Mouse (Mus musculus) kidney, adult 2 months (tissue): ENCODE measurements around the gene Nav2. TPM values are rescaled to one million over a fixed set of nuclear protein-coding genes. Genes with fewer than 3 reads are reported as not detected.

Source experiments
- DNase-seq: peaks from one replicate; pipeline ENCODE4 v3.0.0; 2021
- H3K27ac ChIP-seq: fragments of 200-500 bp; 2 replicates; pipeline ENCODE4 v1.5.1; 2012; ENCODE audit warnings: low read depth, low read length, control low read depth, inconsistent platforms; ENCODE audit not compliant: insufficient read depth
- H3K27me3 ChIP-seq: fragments of 200-500 bp; replicated peaks from 2 replicates; pipeline ENCODE4 v1.6.1; 2012; ENCODE audit warnings: mild to moderate bottlenecking, moderate library complexity, low read length, inconsistent platforms; ENCODE audit not compliant: control insufficient read depth, insufficient read depth
- H3K36me3 ChIP-seq: fragments of 200-500 bp; 2 replicates; pipeline ENCODE4 v1.6.1; 2012; ENCODE audit warnings: mild to moderate bottlenecking, moderate library complexity, low read length, inconsistent platforms; ENCODE audit not compliant: control insufficient read depth, insufficient read depth
- H3K4me1 ChIP-seq: fragments of 200-500 bp; 2 replicates; pipeline ENCODE4 v1.6.1; 2011; ENCODE audit warnings: low read length; ENCODE audit not compliant: control insufficient read depth, insufficient read depth
- H3K4me3 ChIP-seq: fragments of 200-500 bp; 2 replicates; pipeline ENCODE4 v1.5.1; 2011; ENCODE audit warnings: mild to moderate bottlenecking, low read depth, low read length, control low read depth; ENCODE audit not compliant: insufficient read depth
- CTCF ChIP-seq: fragments of 200-500 bp; conservative IDR thresholded peaks from 2 replicates; pipeline ENCODE4 v1.5.1; 2011; ENCODE audit warnings: low read depth, mild to moderate bottlenecking, control low read depth, low read length, moderate library complexity, mixed read lengths; ENCODE audit not compliant: insufficient read depth, insufficient read length
- POLR2A ChIP-seq: fragments of 200-500 bp; IDR thresholded peaks from one replicate; pipeline ENCODE4 v1.6.1; 2011; ENCODE audit warnings: low read depth, low read length, control low read depth
- WGBS: fragments of 180-500 bp; shearing (Covaris S2); methylation state at CpG from one replicate; pipeline ENCODE4 v1.1.7; 2018; 5-methylcytosine and 5-hydroxymethylcytosine counted together
- polyA plus RNA-seq: library from polyadenylated mRNA; depleted of rRNA; stranded (reverse); fragments of >200 nt; gene quantifications from 2 replicates; pipeline ENCODE4 v1.2.3, GENCODE M21; 2012

Nav2 gene
- polyA plus RNA-seq, 1 experiment: 18.3 TPM

DNA sequence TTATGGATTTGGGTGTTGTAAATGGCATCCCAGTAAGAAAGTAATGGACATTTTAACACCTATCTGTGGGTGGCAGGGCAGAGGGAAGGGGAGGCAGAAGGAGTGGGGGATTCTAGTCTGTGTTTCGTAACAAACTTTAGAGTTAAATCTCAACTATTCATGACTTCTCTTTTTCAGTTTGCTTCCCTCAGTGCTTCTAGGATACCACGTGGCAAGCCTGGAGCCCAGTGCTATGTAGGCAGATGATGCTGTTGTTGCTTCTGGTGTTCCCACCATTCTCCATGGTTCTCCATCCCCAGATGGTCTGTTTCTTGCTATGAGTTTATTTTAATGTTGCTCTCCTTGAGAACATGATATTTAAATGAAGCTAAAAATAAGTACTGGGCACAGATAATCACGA lies 92.3 kb downstream of the Nav2 start:
- Histone ChIP-seq H3K27me3 (no peaks in the 10 kb centered on the region), H3K4me3 (no peak overlapping the region), H3K27ac (no peak overlapping the region), H3K36me3 (no peaks in the 10 kb centered on the region), H3K4me1 (peaks cover 7% of the 10 kb centered on the region; the same call in 1 of the 2 replicates)
- no peak for TF ChIP-seq CTCF
- no peak for TF ChIP-seq POLR2A
- 79% methylated on average over 3 of the region's 3 CpGs for WGBS
- DNase-seq: no peak

- no peaks in the 10 kb centered on the region for H3K27me3 ChIP-seq
- no peaks in the 10 kb centered on the region for H3K36me3 ChIP-seq
- H3K4me1 ChIP-seq: peaks cover 7% of the 10 kb centered on the region; the same call in 1 of the 2 replicates
- TF ChIP-seq POLR2A: no peak
- no peak for TF ChIP-seq CTCF
- DNase-seq: peak; percentile 68
- H3K27ac ChIP-seq: no peak overlapping the region
- 39% methylated on average over 5 of the region's 5 CpGs for WGBS
- no peak overlapping the region for H3K4me3 ChIP-seq
Observed at GRCm38 (mm10) chr7:49004402-49004801, 95.9 kb downstream of the Nav2 start.

DNA sequence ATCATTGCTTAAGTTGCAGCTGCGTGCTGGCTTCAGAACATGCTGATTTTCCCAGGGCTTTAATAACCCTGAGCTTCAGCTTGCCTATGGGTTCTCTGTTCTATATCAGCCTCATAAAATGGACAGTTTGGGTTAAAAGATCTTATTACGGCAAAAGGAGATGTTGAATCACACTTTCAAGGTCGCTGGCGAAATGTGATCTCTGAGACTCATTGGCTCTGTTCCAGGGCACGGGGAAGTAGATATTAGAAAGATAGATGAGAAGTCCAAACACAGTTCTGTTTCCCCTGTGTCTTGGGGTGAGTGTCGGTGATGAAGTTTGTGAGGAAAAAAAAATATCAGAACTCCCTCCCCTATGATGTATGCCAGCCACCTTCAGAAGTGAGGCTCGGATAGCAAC lies 98.4 kb downstream of the Nav2 start:
- no peak overlapping the region for H3K27ac ChIP-seq
- no peaks in the 10 kb centered on the region for H3K36me3 ChIP-seq
- TF ChIP-seq CTCF (no peak), POLR2A (no peak)
- H3K4me1 ChIP-seq: peaks cover 7% of the 10 kb centered on the region; the same call in 1 of the 2 replicates
- no peak overlapping the region for H3K4me3 ChIP-seq
- 33% methylated on average over 7 of the region's 7 CpGs for WGBS
- peak; percentile 5 for DNase-seq
- H3K27me3 ChIP-seq: no peaks in the 10 kb centered on the region

DNA sequence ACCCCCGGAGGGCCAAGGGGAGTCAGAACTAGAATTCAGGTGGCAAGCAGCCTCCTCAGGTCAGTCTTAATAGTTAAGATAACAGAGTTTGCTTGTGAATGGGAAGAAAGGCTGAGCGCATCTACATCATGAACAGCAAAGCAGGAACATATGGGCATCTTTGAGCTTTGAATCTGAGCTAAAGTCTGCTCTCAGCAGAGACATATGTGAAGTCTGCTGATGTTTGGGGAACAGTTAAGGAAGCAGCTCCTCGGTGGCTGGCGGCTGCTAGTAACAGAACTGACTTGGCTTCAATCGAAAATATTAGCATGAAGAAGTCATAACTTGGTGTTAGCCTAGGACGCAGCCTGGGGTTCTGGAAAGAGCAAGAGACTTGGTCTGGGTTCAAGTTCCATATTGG lies 102.2 kb downstream of the Nav2 start:
- no peaks in the 10 kb centered on the region for H3K4me1 ChIP-seq
- no peak overlapping the region for H3K27ac ChIP-seq
- 96% methylated on average over 6 of the region's 6 CpGs for WGBS
- DNase-seq: no peak
- H3K36me3 ChIP-seq: no peaks in the 10 kb centered on the region
- TF ChIP-seq CTCF (no peak), POLR2A (no peak)
- H3K4me3 ChIP-seq: no peak overlapping the region
- no peaks in the 10 kb centered on the region for H3K27me3 ChIP-seq

DNA sequence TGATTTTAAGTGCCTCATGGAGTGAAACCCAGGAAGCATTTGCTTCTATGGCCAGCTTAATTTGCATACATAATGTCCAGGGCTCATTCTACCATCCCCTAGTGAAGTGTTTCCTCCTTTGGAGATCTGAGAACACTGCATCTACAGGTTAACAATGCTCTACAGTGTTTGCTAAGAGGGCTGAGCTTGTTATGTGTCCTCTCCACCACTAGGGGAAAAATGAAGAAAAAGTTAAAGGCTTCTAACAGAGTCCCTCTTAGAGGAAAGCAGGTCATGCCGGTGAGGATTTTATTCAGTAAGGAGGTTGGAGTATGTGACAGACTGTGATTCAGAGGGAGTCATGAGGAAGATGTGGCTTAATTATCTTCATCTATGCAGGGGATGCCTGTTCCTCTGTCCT lies 103.5 kb downstream of the Nav2 start:
- Histone ChIP-seq H3K4me3 (no peak overlapping the region), H3K27me3 (no peaks in the 10 kb centered on the region), H3K4me1 (no peaks in the 10 kb centered on the region), H3K36me3 (no peaks in the 10 kb centered on the region), H3K27ac (no peak overlapping the region)
- TF ChIP-seq POLR2A (no peak), CTCF (no peak)
- no peak for DNase-seq
- WGBS: 53% methylated on average over 1 of the region's 1 CpGs

DNA sequence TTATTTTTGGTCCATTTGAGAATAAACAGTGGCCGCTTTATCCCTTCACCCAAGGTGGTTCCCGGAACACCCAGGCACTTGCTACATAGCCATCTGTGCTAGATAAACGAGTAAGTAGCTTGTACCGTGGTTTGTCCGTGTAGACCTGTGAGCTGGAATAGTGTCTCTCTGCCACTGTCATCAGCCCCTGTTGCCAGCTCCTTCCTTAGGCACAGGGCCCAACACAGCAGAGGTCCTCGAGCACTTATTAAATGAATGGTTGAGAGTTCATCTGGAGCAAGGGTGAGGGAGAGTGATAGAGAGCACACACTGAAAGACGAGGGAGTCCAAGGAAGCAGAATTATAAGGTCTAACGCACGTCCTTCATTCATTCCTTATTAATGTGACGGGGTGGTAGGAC lies 106.0 kb downstream of the Nav2 start:
- Histone ChIP-seq H3K27me3 (no peaks in the 10 kb centered on the region), H3K4me1 (no peaks in the 10 kb centered on the region), H3K36me3 (no peaks in the 10 kb centered on the region), H3K27ac (no peak overlapping the region), H3K4me3 (no peak overlapping the region)
- no peak for TF ChIP-seq POLR2A
- no peak for TF ChIP-seq CTCF
- DNase-seq: no peak
- 93% methylated on average over 10 of the region's 10 CpGs for WGBS

- no peak overlapping the region for H3K4me3 ChIP-seq
- no peaks in the 10 kb centered on the region for H3K27me3 ChIP-seq
- no peak for DNase-seq
- WGBS: 84% methylated on average over 6 of the region's 6 CpGs
- no peak overlapping the region for H3K27ac ChIP-seq
- TF ChIP-seq POLR2A: no peak
- no peak for TF ChIP-seq CTCF
- no peaks in the 10 kb centered on the region for H3K4me1 ChIP-seq
- no peaks in the 10 kb centered on the region for H3K36me3 ChIP-seq
Observed at GRCm38 (mm10) chr7:49015297-49015696, 106.8 kb downstream of the Nav2 start.

- Histone ChIP-seq H3K4me3 (no peak overlapping the region), H3K4me1 (no peaks in the 10 kb centered on the region), H3K27ac (no peak overlapping the region), H3K27me3 (no peaks in the 10 kb centered on the region), H3K36me3 (no peaks in the 10 kb centered on the region)
- WGBS: 61% methylated on average over 2 of the region's 2 CpGs
- TF ChIP-seq CTCF (no peak), POLR2A (no peak)
- DNase-seq: no peak
Observed at GRCm38 (mm10) chr7:49016088-49016487, 107.6 kb downstream of the Nav2 start.
